Mouse (Mus musculus): Measurements from ENCODE around the gene Lipm.

Lipm gene

GRCm38 (mm10) chr19:34162693-34163092 lies 62.0 kb downstream of the Lipm start:
- no peak for ATAC-seq (ENCODE audit: insufficient number of reproducible peaks, low FRiP score, low TSS enrichment)

GRCm38 (mm10) chr19:34165891-34166290 lies 65.2 kb downstream of the Lipm start, which contains the start of gene Ankrd22:
TSS of gene Ankrd22 (minus strand) at chr19:34166053.
- no peak for ATAC-seq (ENCODE audit: insufficient number of reproducible peaks, low FRiP score, low TSS enrichment)

DNA sequence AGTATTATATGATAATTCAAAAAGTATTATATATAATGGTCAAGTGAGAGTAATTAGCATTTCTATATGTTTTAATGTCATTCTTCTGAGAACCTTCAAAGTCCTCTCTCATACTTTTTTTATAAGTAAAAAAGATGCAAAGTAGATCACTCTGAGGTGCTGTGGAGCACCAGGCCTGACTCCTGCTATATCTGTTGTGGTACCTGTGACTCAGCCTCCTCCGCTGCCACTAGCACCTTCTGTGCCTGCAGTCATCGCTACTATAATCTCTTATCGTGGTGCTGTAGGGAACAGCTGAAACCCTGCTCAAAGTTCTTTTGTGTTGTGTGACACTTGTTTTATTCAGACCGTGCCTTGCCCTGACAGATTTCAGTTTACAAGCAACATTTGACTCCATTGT lies 65.7 kb downstream of the Lipm start:
- ATAC-seq (ENCODE audit: insufficient number of reproducible peaks, low FRiP score, low TSS enrichment), result no peak

DNA sequence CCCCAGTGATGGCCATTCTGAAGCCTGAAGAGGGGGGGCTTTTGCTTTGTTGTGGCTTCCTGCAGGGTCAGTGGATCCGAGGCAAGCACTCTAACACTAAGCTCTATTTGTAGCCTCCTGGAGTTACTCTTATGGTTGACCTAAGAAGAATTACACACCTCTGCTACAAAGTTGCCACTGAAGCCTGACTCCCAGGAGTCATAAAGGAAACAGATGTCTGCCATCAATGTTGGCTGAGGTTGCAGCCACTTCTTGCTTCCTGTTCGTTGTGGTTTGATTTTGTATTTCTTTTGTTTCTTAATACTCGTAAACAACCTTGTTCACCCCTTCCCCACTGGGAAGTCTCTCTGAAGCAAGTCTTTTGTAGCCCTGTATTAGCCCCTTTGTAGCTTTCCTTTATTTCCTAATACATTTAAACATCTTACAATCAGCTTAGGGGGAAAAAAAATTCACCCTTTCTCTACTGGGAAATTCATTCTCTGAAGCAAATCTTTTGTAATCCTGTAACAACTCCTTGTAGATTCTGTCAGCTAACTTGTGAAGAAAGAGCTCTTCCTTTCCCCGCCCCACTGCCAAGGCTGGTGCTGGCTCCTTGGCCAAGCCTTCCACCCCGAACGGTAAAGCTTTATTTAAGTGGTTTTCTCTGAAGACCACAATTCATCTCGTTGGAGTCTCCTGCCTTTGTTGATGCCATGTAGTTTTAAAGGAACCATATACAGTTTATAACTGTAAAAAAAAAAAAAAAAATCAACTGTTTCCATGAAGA lies 67.3 kb downstream of the Lipm start:
- no peak for ATAC-seq (ENCODE audit: insufficient number of reproducible peaks, low FRiP score, low TSS enrichment)

GRCm38 (mm10) chr19:34169121-34169520 lies 68.4 kb downstream of the Lipm start:
- no peak for ATAC-seq (ENCODE audit: insufficient number of reproducible peaks, low FRiP score, low TSS enrichment)

- no peak for ATAC-seq (ENCODE audit: insufficient number of reproducible peaks, low FRiP score, low TSS enrichment)
These were observed 70.4 kb downstream of the Lipm start for GRCm38 (mm10) chr19:34171167-34171566.

Measured in cerebellum, adult (tissue).